Mouse (Mus musculus): Measurements from ENCODE around the gene Ddx1. TPM values are rescaled to one million over a fixed set of nuclear protein-coding genes. Genes with fewer than 3 reads are reported as not detected.
"Not testable (repeated sequence)": the region's sequence is repeated elsewhere in the genome, so short reads cannot be mapped to it uniquely, and the experiment has no call there.

Gene Ddx1
- total and polyA plus RNA-seq, 2 experiments from 2014 or later: 54.4 to 126 TPM

GRCm38 (mm10) chr12:13184873-13185361 lies 64.1 kb downstream of the Ddx1 start:
- WGBS: 71% methylated on average over 11 of the region's 11 CpGs
- no peaks in the 10 kb centered on the region for H3K36me3 ChIP-seq (ENCODE audit: insufficient read depth, low read length)
- H3K9me3 ChIP-seq (ENCODE audit: low read length): no peaks in the 10 kb centered on the region
- H3K4me3 ChIP-seq (ENCODE audit: low read depth, low read length): no peak overlapping the region
- H3K27me3 ChIP-seq (ENCODE audit: insufficient read depth, low read length): no peaks in the 10 kb centered on the region
- H3K27ac ChIP-seq (ENCODE audit: low read depth, low read length): no peak overlapping the region
- TF ChIP-seq CTCF (IDR thresholded peaks at IDR 0.05): no peak
- no peak overlapping the region for H3K4me2 ChIP-seq (ENCODE audit: low read depth, low read length, poor library complexity, severe bottlenecking)
- no peak for DNase-seq (ENCODE audit: low spot score)
- ATAC-seq (ENCODE audit: low FRiP score): no peak
- peaks cover 8% of the 10 kb centered on the region; the same call in 1 of the 2 replicates for H3K4me1 ChIP-seq (ENCODE audit: insufficient read depth, low read length)
- H3K9ac ChIP-seq (replicated peaks; ENCODE audit: low read length, poor library complexity, severe bottlenecking): no peak overlapping the region

GRCm38 (mm10) chr12:13184136-13184535 lies 64.9 kb downstream of the Ddx1 start:
- not testable (repeated sequence) for DNase-seq (ENCODE audit: low spot score); H3K9me3 ChIP-seq (ENCODE audit: low read length); ATAC-seq (ENCODE audit: low FRiP score); H3K4me2 ChIP-seq (ENCODE audit: low read depth, low read length, poor library complexity, severe bottlenecking); H3K4me1 ChIP-seq (ENCODE audit: insufficient read depth, low read length); H3K4me3 ChIP-seq (ENCODE audit: low read depth, low read length); H3K36me3 ChIP-seq (ENCODE audit: insufficient read depth, low read length); H3K9ac ChIP-seq (replicated peaks; ENCODE audit: low read length, poor library complexity, severe bottlenecking); H3K27me3 ChIP-seq (ENCODE audit: insufficient read depth, low read length); H3K27ac ChIP-seq (ENCODE audit: low read depth, low read length)
- 76% methylated on average over 4 of the region's 4 CpGs for WGBS

DNA sequence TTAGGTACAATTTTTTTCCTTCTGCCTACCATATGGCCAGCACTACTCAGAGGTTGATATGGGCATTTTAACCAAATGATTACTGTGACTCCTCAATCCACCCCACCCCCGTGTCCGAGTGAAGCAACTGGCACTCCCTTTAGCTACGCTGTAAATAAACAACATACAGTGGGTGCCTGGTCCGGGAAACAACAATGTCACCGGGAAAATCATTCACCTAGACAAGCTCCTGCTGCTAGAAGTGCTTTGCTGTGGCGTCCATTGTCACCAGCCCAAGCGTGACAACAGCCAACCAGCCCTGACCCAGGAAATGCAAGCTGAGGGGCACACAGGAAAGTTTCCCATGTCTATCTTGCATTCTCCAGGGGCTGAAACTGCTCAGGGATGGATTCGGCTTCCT lies 66.8 kb downstream of the Ddx1 start:
- Histone ChIP-seq H3K9me3 (ENCODE audit: low read length) (no peaks in the 10 kb centered on the region), H3K36me3 (ENCODE audit: insufficient read depth, low read length) (no peaks in the 10 kb centered on the region), H3K9ac (replicated peaks; ENCODE audit: low read length, poor library complexity, severe bottlenecking) (no peak overlapping the region), H3K27ac (ENCODE audit: low read depth, low read length) (no peak overlapping the region), H3K4me3 (ENCODE audit: low read depth, low read length) (no peak overlapping the region), H3K27me3 (ENCODE audit: insufficient read depth, low read length) (no peaks in the 10 kb centered on the region), H3K4me1 (ENCODE audit: insufficient read depth, low read length) (peaks cover 8% of the 10 kb centered on the region; the same call in 1 of the 2 replicates), H3K4me2 (ENCODE audit: low read depth, low read length, poor library complexity, severe bottlenecking) (no peak overlapping the region)
- no peak for ATAC-seq (ENCODE audit: low FRiP score)
- 49% methylated on average over 8 of the region's 8 CpGs for whole genome bisulfite sequencing
- no peak for DNase-seq (ENCODE audit: low spot score)
- no peak for TF ChIP-seq CTCF (IDR thresholded peaks at IDR 0.05)

- no peaks in the 10 kb centered on the region for H3K27me3 ChIP-seq (ENCODE audit: insufficient read depth, low read length)
- WGBS: 82% methylated on average over 6 of the region's 6 CpGs
Measured at GRCm38 (mm10) chr12:13181721-13182120, 67.3 kb downstream of the Ddx1 start.

DNA sequence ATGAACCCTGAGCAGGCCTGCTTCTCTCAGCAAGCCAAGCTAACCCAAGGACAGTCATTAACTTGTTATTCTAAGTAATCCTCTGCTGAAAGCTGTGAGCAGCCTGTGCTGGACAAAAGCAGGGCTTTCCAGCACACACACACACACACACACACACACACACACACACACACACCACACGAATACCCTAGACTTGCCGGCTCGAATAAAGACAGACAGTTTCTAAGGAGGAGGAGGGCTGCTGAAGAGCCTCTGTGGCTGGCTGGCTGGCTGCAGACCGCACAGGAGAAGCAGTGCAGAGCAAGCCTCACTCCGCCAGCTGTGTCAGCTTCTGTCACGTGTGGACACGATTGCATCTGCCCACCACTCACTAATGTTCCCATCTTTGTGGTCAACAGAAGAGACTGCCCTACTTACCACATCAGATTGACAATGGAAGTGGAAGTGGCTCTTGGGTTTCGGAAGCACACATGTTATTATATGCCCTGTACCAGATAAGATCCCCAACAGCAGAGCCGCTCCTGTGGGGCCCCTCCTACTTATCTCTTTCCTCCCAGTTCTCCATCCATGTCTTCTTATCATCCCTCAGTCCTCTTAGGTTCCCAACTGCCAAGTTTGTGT lies 68.2 kb downstream of the Ddx1 start:
- no peak for TF ChIP-seq CTCF (IDR thresholded peaks at IDR 0.05)
- no peak overlapping the region for H3K4me3 ChIP-seq (ENCODE audit: low read depth, low read length)
- ATAC-seq (ENCODE audit: low FRiP score) (peak; percentile 89), DNase-seq (ENCODE audit: low spot score) (peak; percentile 62)
- H3K9me3 ChIP-seq (ENCODE audit: low read length): no peaks in the 10 kb centered on the region
- H3K36me3 ChIP-seq (ENCODE audit: insufficient read depth, low read length): no peaks in the 10 kb centered on the region
- no peak overlapping the region for H3K4me2 ChIP-seq (ENCODE audit: low read depth, low read length, poor library complexity, severe bottlenecking)
- H3K27ac ChIP-seq (ENCODE audit: low read depth, low read length): no peak overlapping the region
- H3K27me3 ChIP-seq (ENCODE audit: insufficient read depth, low read length): no peaks in the 10 kb centered on the region
- 19% methylated on average over 9 of the region's 9 CpGs for WGBS
- H3K4me1 ChIP-seq (ENCODE audit: insufficient read depth, low read length): peaks cover 8% of the 10 kb centered on the region; the same call in 1 of the 2 replicates
- no peak overlapping the region for H3K9ac ChIP-seq (replicated peaks; ENCODE audit: low read length, poor library complexity, severe bottlenecking)

More at GRCm38 (mm10) chr12:13181721-13182120, 67.3 kb downstream of the Ddx1 start:
- Histone ChIP-seq H3K27ac (ENCODE audit: low read depth, low read length) (no peak overlapping the region), H3K36me3 (ENCODE audit: insufficient read depth, low read length) (no peaks in the 10 kb centered on the region), H3K4me2 (ENCODE audit: low read depth, low read length, poor library complexity, severe bottlenecking) (no peak overlapping the region), H3K9me3 (ENCODE audit: low read length) (no peaks in the 10 kb centered on the region), H3K9ac (replicated peaks; ENCODE audit: low read length, poor library complexity, severe bottlenecking) (no peak overlapping the region), H3K4me3 (ENCODE audit: low read depth, low read length) (no peak overlapping the region), H3K4me1 (ENCODE audit: insufficient read depth, low read length) (peaks cover 8% of the 10 kb centered on the region; the same call in 1 of the 2 replicates)
- peak; percentile 11; the same call in 1 of the 2 replicates for TF ChIP-seq CTCF (IDR thresholded peaks at IDR 0.05)
- ATAC-seq (ENCODE audit: low FRiP score) (no peak), DNase-seq (ENCODE audit: low spot score) (no peak)

GRCm38 (mm10) chr12:13180332-13180714 lies 68.7 kb downstream of the Ddx1 start:
- Histone ChIP-seq H3K4me3 (ENCODE audit: low read depth, low read length) (no peak overlapping the region), H3K27ac (ENCODE audit: low read depth, low read length) (no peak overlapping the region), H3K36me3 (ENCODE audit: insufficient read depth, low read length) (no peaks in the 10 kb centered on the region), H3K4me1 (ENCODE audit: insufficient read depth, low read length) (peaks cover 8% of the 10 kb centered on the region; the same call in 1 of the 2 replicates), H3K9me3 (ENCODE audit: low read length) (no peaks in the 10 kb centered on the region), H3K4me2 (ENCODE audit: low read depth, low read length, poor library complexity, severe bottlenecking) (no peak overlapping the region), H3K27me3 (ENCODE audit: insufficient read depth, low read length) (no peaks in the 10 kb centered on the region), H3K9ac (replicated peaks; ENCODE audit: low read length, poor library complexity, severe bottlenecking) (no peak overlapping the region)
- no peak for TF ChIP-seq CTCF (IDR thresholded peaks at IDR 0.05)
- DNase-seq (ENCODE audit: low spot score) (no peak), ATAC-seq (ENCODE audit: low FRiP score) (no peak)

Data from midbrain, postnatal 0 days (tissue).